Mouse (Mus musculus) G1E (cell line): ENCODE results near the gene Apbb2.

ENCODE experiments used
- CTCF ChIP-seq: IDR thresholded peaks from 2 replicates; pipeline ENCODE4 v1.5.1; 2012; ENCODE audit warnings: low read depth, low read length, inconsistent platforms, mixed read lengths
- GATA2 ChIP-seq: IDR thresholded peaks from 2 replicates; pipeline ENCODE4 v1.6.1; 2012; ENCODE audit warnings: low read depth, low read length, inconsistent platforms, borderline replicate concordance
- POLR2AphosphoS5 ChIP-seq: IDR thresholded peaks from 2 replicates; pipeline ENCODE4 v1.6.1; 2012; ENCODE audit warnings: low read depth, low read length, inconsistent platforms; ENCODE audit not compliant: insufficient replicate concordance
- TAL1 ChIP-seq: conservative IDR thresholded peaks from 2 replicates; pipeline ENCODE4 v1.6.1; 2012; ENCODE audit warnings: low read depth, low read length, inconsistent platforms, mixed read lengths

GRCm38 (mm10) chr5:66391771-66392170, 226.8 kb downstream of the Apbb2 start:
- TF ChIP-seq TAL1 (no peak), CTCF (no peak), POLR2AphosphoS5 (no peak), GATA2 (no peak)
